Mouse (Mus musculus): ENCODE measurements at regions not wholly inside any gene's neighbourhood (a gene's known extent, or its start where the extent isn't known, plus 50 kb on each side); places are given as distances from the start of the nearest gene placed in this dataset.

DNA sequence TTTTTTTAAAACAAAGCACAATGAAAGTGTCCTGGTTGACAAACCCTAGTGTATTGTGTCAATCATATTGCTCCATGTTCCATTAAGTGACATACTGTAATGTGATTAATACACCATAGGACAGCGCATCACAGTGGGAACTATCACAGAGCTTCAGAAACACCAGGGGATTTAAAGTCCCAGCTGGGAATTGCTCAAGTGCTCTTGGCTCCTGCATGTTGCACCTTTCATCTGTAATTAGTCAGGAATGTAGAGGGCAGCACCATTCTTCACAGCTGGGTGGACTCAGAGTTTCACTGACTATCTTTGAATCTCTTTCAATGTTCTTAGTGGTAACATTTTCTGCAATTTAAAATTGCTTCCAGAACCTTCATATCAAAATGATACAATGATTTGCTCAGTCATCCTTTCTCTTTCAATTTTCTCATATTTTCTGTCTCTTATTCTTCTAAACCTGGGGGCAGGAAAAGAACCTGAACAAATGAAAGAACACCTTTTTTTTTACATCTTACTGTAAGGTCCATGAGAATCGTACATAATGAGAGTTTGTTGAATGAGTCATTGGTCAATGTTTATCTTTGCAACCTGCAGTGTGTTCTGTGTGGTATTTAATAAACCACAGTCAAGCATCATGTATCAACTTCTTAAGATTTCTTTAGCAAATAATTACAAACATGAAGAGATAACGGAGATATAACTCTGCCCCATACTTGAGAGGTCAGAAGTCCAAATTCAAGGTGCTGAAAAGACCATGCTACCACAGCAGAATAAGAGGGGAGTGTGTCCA lies 333.0 kb downstream of the Etaa1 start:
- no peak for DNase-seq (ENCODE audit: low read depth, low spot score)

DNA sequence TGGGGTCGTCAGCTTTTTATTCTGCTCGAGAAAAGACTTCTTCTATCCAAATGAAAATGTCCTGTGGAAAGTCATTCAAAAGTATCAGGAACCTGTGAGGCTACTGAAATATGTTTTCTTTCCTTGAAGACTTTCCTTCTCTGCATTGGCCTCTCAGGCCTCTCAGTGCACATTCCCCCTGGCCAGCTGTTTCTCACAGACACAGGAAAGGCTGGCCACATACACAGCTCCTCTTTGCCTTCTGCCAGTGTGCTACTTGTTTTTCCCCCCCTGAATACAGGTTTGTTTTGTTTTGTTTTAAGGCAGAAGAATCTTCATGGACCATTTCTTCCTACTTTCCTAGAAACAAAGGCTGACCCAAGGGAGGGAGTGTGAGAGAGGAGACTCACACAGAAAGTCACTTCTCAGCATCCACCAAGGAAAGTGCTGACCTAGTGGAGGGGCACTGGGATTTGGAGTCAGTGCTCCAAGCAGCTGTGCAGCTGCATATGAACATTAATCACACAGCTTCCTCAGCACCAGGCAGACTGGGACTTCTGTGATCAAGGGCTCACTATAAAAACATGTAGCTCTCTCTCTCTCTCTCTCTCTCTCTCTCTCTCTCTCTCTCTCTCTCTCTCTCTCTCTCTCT lies 324.0 kb downstream of the Etaa1 start:
- peak; percentile 80 for DNase-seq (ENCODE audit: low read depth, low spot score)

- peak; percentile 59 for DNase-seq (ENCODE audit: low read depth, low spot score)
Observed at GRCm38 (mm10) chr11:17630172-17630553, 323.5 kb downstream of the Etaa1 start.

DNA sequence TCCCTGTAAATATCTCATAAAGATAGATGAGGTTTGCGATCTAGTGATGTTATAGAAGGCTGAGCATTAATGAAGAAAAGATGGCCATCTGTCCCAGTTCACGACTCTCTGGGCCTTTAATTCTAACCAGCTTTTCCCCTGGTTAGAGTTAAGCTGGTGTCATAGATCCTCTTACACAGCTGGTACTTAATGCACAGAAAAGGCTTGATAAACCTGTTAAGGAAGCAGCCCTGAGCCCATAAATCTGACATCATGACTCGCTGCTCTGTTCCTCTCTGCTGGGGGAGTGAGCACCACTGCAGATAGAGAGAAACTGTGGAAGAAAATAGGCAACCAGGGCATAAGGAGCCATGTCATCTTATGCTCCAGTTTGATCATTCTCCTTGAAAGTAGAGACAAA lies 316.5 kb downstream of the Etaa1 start:
- peak; percentile 59 for DNase-seq (ENCODE audit: low read depth, low spot score)

DNA sequence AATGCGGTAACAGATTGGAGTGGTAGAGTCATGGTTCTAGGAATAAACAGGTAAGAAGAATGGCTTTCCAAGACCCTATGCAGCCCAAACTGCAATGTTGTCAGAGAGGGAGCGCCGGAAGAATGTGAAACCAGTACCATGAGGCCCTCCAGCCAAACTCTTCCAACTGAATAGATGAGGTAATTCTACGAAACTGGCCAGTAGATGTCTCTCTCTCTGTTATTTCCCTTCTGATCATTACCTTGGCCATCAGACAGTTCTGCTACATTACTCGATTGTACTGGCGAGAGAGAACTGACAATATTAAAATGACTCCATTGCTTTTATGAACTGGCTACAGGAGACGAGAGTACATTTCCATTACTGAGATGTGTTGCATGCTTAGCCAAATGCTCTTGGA lies 313.8 kb downstream of the Etaa1 start:
- DNase-seq (ENCODE audit: low read depth, low spot score): no peak

DNA sequence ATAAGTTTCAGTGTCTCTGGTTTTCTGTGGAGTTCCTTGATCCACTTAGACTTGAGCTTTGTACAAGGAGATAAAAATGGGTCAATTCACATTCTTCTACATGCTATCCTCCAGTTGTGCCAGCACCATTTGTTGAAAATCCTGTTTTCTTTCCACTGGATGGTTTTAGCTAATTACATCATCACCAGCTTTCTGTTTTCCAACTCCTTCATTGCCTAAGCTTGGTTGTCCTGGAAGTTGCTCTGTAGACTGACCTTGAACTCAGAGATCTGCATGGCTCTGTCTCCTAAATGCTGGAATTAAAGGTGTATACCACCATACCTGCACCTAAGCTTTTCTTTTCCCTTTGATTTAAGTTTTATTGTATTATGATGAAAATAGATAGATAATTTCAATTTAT lies 306.2 kb downstream of the Etaa1 start:
- no peak for DNase-seq (ENCODE audit: low read depth, low spot score)

DNA sequence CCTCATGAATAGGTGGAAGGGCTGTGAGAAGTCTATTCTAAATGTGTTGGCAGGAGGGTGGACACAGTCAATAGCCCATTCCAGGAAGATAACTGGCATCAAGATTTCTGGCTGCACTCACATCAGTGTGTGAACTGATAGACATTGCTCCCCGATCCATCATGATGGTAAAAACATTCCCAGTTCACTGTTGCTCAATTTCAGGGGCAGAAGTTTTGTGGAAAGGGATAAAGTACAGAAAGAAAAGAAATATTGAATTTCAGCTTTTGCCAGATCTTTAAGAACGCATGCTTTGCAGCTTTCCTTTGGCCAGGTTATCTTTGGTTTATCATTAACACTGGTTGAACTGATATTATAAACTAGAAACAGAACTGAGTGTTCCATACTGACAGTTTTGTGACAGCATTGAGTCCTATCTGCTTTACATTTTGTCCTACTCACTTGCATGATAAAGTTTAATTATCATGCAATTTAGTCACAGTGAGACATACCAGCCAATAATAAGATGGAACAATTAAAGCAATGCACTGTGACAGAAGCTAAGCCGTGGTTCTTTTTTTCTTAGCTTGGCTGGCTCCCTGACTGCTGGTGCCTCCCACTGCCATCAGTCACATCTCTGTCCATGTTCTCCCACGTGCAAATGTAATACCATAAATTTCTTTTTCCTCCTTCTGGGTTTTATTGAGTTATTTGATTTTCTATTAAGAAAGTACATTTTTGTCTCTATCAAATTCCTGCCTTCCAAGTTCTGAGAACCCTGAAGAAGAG lies 302.1 kb downstream of the Etaa1 start:
- DNase-seq (ENCODE audit: low read depth, low spot score): no peak

DNA sequence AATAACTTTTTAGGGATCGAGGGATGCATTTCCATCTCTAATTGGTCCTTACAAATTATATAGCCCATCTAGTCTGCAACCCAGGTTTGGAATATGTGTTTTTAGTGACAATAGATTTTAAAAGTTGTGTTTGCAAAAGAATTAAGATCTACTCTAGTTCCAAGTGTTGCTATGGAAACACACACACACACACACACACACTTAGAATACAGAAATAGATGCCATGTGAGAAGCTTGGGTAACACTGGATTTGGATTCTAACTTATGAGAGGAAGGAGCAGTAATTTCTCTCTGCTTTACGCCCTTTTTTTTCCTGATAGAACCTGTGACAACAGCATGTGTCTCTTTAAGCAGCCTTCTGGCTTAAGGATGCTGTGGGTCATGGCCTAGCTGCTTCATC lies 297.8 kb downstream of the Etaa1 start:
- no peak for DNase-seq (ENCODE audit: low read depth, low spot score)

GRCm38 (mm10) chr11:17657720-17658119 lies 296.0 kb downstream of the Etaa1 start:
- no peak for DNase-seq (ENCODE audit: low read depth, low spot score)

- no peak for DNase-seq (ENCODE audit: low read depth, low spot score)
Observed at GRCm38 (mm10) chr11:17658289-17658688, 295.4 kb downstream of the Etaa1 start.

DNA sequence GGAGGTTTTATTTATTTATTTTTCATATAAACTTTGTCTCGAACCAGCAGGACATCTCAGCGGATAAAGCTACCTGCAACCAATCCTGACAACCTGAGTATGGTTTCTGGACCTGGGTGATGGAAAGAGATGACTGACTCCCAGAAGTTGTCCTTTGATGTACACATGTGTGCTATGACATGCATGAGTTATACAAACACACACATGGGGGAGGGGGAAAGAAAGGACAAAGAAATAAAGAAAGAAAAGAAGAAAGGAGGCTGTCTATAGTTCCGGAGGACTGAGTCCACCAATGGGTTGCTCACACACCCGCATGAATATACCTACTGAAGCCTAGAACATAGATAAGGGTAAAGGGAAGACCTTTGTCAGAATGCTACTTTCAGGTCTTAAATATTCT lies 295.0 kb downstream of the Etaa1 start:
- DNase-seq (ENCODE audit: low read depth, low spot score): no peak

GRCm38 (mm10) chr11:17663893-17664292 lies 289.8 kb downstream of the Etaa1 start:
- no peak for DNase-seq (ENCODE audit: low read depth, low spot score)

DNA sequence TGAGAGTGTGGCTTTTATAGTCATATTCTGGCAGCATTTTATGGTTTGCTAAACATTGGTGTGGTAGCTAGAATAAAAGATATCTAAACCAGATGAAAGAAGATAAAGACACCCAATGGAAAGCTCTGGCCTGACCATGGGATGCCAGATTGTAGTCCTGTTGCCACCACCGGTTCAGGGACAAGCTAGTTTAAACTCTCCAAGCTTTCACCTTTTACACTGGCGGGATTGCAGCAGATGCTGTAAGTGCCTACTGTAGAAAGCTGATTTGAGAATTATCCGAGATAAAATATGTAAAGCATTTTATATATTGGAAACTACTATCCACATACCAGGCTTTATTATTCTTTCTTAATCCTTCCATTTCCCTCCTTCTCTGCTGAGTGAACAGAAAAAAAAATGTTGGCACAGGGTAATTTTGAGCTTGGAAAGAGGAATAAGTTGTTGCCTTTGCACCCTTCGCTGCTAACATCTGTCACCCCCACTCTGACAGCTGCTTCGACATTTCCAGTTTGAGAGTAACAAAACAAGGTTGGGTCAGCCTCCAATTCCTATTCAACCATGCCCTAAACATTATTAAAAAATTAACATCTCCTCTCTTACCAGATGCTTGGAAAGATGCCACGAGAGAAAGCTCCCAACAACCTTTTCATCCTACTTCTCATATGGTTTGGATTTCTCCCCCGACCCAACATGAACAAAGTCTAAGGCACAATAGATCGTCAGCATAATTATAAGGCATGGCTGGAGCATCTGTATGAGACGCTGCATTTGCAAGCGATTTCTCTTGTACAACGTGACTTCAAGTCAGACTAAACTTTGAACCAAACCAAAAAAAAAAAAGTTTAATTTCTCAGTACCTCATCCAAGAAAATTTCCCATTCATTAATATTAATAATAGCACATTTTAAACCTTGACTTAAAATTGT lies 287.8 kb downstream of the Etaa1 start:
- no peak for DNase-seq (ENCODE audit: low read depth, low spot score)

DNA sequence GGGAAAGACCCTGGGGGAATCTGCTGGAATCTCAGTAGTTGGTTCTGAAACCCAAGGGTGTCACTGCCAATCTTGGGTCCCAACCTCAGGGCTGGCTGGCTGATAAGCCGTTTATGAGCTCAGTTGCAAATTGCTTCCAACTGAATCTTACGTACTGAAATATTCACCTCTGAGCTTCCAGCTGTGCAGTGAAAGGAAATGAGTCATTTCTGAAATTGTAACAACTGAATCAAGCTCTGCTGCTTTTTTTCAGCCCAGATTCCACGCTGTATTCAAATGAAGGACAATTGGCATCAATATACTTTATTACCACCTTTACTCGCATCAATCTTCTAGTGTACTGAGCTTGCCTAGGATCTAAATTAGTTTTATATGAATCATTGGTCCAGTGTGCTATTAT lies 272.7 kb downstream of the Etaa1 start:
- no peak for DNase-seq (ENCODE audit: low read depth, low spot score)

- peak; percentile 68 for DNase-seq (ENCODE audit: low read depth, low spot score)
Observed at GRCm38 (mm10) chr11:17685711-17686113, 268.0 kb downstream of the Etaa1 start.

DNA sequence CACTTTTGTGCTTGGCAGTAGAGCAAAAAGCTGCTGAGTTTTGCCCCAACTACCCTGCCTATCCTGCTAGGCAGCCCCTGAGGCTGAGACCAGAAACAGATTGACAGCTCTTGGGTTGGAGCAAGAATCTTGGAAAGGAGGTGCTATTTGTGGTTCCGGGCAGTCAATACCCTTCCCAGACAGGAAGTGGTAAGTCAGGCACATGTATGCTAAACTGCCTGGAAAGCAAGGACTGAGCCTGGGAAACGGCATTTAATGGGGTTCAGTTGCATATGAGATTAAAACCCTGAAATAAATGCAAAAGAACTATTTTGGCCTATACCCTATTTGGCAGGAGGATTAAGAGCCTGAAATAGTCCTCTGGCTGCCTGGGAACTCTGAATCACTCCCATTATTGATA lies 266.9 kb downstream of the Etaa1 start:
- DNase-seq (ENCODE audit: low read depth, low spot score): no peak

- no peak for DNase-seq (ENCODE audit: low read depth, low spot score)
Observed at GRCm38 (mm10) chr11:17694145-17694544, 259.5 kb downstream of the Etaa1 start.

- no peak for DNase-seq (ENCODE audit: low read depth, low spot score)
Observed at GRCm38 (mm10) chr11:17708769-17709168, 244.9 kb downstream of the Etaa1 start.

DNA sequence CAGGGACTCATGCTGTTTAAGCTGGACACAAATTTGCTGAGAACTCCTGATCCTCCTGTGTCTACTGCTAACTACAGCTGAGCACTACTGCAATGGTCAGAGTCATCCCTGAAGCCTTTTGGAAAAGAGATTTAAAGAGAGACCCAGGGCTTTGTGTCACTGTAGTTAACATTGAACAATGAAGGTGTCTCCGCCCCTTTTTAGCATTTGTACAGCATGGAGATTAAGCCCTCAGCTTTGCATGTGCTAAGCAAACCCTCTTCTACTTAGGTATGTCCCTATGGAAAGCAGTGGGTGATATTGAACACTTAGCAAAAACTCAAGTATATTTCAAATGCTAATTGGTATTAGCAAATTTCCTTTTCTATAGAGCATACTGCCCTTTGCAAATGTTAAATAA lies 231.6 kb downstream of the Etaa1 start:
- no peak for DNase-seq (ENCODE audit: low read depth, low spot score)

DNA sequence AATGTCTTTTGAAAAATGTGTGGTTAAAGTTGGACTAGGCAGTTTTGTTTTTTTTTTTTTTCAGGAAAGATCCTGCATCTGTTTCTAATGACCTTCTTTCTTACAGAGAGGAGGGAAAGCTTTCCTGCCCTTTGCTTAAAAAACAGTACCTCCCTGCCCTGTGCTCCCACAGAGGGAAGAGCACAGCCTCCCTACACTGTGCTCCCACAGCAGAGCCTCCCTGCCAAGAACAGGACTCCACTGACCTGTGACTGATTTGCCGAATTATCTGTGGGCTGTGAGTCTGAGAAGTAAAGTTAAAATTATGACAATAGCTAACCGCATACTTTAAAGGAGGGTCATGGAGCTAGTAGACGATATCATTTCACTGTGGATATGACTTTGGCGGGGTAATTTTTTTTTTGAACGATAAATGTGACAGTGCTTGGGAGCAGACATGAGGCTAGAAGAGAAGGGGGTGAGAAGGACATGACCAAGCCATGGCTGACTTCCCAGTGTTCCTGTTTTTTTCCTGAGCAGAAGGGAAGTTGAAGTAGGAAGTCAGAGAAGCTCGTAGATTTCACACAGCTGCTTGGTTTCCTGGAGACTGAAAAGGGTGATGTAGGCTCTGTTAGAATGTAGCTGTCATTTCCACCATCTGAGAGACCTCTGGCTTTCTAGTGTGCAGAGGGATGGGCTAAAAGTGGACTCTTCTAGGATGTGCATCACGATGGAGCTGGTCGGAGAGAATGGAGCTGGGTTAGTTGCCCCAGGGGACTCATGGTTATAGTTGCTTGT lies 226.2 kb downstream of the Etaa1 start:
- no peak for DNase-seq (ENCODE audit: low read depth, low spot score)

GRCm38 (mm10) chr11:17733075-17733474 lies 220.6 kb downstream of the Etaa1 start:
- DNase-seq (ENCODE audit: low read depth, low spot score): no peak
